Mouse (Mus musculus): ENCODE measurements around the gene Slc6a6. TPM values are rescaled to one million over a fixed set of nuclear protein-coding genes. Genes with fewer than 3 reads are reported as not detected.

The Slc6a6 gene
- polyA plus RNA-seq, 1 experiment = not detected

DNA sequence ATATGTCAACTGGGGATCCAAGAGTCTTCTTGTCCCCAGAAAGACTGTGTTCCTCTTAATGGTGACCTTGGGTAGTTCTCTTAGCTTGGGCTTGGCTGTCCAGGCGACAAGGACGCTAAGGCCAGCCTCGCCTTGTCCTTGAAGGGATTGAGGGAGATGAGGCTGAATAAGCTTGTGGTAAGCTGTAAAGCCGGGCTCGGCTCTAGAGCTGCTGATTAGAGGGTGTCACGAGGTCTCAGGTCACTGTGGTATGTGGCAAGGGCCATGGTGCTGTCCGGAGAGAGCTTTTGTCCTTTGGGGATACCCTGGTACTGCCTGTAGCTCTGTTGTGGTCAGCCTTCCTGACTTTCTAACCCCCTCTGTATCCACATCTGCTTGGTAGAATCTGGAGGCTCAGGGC lies 2.0 kb downstream of the Slc6a6 start:
- no peak for TF ChIP-seq GATA1 (IDR thresholded peaks at IDR 0.05; ENCODE audit: low read length)

DNA sequence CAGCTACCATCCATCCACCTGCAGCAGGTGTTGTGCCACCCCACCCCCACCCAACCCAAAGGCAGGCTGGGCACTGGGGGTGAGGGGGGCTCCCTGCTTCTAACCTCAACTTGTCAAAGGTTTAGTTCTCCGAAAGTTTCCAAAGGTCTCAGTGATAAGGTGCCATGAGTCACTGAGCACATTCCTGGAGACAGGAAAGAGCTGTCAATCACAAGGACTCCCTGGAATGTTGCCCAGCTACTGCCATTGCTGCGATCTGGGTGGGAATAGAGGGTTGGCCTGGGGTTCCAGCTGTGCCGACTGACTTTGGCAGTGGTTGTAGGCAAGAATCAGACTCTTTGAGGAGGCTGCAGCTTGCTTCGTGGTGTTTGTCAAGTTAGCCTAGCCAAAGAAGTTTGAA lies 2.7 kb downstream of the Slc6a6 start:
- no peak for TF ChIP-seq GATA1 (IDR thresholded peaks at IDR 0.05; ENCODE audit: low read length)

DNA sequence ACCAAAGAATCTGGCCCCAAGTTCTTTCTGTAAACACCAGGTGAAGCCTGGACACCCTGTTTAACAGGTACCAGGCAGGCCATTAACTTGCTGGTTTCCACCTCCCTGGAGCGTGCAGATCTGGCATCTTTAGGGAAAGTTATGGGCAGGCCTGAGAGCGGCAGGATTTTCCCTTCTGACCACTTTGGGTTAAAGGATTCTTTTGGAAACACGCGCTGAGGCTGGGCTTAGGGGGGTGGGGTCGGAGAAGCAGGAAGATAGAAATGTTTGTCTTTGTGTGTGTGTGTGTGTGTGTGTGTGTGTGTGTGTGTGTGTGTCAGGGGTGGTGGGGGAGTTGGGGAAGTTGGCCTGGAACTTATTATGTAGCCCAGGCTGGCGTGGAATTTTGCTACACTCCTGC lies 4.2 kb downstream of the Slc6a6 start:
- TF ChIP-seq GATA1 (IDR thresholded peaks at IDR 0.05; ENCODE audit: low read length) = no peak

DNA sequence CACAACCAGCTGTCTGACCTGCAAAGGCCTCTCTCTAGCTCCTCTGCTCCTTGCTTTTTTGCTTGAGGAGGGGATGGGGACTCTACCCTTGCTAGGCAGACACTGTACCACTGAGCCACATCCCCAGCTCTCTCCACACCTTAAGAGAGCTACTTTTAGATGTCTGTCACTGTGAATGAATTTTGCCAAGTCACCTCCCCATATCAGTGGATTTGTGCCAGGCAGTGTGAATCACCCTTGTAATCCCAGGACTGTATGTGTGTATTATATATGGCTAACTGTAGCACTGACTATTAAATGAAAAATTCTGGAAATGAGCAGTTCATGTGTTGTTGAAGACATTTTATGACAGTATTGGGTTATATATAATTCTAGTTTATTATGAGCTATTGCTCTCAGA lies 5.4 kb downstream of the Slc6a6 start:
- no peak for TF ChIP-seq GATA1 (IDR thresholded peaks at IDR 0.05; ENCODE audit: low read length)

DNA sequence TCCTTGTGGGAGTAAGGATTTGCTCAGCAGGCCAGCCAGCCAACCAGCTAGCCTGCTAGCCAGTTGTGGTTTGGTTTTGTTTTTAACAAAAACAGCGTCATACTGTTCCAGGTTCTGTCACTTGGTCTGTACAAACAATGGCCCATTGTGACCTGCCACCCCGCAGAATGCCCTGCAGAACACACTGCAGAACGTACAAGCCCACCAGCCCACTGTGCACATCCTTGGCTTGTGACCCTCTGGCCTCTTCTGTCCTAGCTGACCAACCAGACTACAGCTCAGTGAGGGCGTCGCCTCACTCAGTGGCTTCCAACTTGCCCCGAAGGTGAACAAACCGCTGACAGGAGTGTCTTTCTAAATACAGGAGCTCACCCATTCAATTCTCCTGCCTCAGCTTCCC lies 6.4 kb downstream of the Slc6a6 start:
- TF ChIP-seq GATA1 (IDR thresholded peaks at IDR 0.05; ENCODE audit: low read length) = no peak

DNA sequence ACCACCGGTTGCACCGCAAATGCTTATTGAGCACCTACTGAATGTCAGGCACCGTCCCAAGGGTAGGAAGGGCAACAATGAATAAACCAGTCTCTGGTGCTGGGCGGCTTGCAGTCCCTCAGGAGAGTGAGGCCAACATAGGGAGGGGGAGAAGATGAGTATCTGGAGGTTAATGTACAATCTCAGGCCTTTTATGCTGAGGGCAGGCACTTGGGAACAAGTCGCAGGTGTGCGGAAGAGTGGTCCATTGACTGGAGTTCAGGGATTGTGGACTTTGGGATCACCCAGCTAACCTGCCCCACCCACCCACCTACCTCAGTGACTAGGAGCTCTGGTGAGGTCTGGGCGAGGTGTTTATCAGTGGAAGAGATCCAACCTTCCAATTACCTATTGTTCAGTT lies 6.8 kb downstream of the Slc6a6 start:
- no peak for TF ChIP-seq GATA1 (IDR thresholded peaks at IDR 0.05; ENCODE audit: low read length)

DNA sequence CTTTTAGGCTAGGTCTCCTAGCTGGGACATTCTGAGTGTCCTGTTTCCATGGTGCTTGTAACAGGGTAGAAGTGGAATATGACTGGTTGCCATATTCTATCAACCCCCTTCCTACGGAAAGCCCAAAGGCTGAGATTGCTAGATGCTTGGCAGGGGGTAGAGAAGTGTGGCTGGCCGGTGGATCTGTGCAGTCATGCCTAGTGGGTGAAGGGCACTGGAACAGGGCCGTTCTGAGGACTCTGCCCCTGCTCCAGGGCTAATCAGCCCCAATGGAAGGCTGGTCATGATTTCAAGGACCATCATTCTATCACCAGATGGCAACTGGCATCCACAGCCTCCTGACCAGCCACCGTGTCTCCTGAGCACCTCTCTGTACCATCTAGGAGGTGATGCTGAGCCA lies 7.7 kb downstream of the Slc6a6 start:
- no peak for TF ChIP-seq GATA1 (IDR thresholded peaks at IDR 0.05; ENCODE audit: low read length)

DNA sequence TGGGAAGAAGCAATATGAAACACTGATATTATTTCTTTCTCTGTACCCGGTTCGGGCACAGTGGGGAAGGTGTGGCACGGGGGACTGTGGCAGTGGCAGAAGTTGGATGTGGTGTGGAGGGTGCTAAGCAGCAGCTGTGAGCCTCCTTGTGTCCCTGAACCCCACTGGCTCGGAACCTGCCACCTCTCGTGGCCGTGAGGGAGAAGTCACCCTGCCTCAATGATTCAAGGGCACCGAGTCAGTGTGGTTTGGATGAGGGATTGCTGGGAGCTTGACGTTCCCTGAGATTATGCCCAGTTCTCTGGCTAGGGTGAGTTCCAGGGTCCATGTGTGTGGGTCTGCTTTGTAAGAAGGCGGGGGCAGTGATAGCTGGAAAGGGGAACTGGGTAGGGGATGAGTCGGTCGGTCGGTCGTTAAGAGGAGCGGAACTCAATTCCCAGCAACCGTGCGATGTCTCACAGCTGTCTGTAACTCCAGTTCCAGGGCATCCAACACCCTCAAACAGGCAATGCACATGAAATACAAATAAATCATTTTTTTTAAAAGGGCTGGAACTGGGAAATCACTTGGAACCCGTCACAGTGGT lies 9.5 kb downstream of the Slc6a6 start:
- TF ChIP-seq GATA1 (IDR thresholded peaks at IDR 0.05; ENCODE audit: low read length) = no peak

DNA sequence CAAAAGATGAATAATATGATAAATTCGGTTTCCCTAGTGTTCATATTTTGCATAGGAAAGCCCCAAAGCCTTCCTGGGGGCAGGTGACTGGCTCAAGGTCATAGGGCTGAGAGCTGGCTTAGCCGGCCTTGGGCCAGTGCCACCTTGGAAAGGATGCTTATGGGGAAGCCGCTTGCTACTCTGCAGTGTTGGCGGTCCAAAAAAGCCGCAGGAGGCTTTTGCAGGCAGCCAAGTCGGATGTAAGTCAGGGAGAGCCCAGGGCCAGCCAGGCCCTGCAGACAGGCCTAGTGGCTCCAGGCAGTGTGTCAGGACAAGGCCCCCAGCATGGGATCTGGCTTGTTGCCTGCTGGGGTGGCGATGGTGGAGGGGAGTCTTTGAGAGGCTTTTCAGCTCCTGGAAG lies 10.8 kb downstream of the Slc6a6 start:
- TF ChIP-seq GATA1 (IDR thresholded peaks at IDR 0.05; ENCODE audit: low read length) = no peak

DNA sequence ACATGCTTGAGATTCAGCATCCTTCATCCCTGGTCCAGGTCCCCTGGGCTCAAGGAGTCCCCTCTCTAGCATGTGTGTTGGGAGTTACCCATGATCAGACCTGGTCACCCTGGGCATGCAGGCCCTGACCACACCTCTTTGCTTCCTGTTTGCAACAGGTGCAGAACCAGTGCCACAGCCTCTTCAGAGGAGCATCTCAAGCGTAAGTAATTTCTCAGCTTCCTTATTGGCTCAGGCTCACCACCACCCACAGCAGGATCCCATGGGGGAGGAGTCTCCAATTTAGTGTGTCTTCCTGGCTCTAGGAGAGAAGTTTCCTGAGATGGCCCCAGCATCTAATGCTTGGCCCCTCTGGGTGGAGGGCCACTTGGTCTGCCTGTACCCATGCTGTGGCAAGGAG lies 15.0 kb downstream of the Slc6a6 start:
- TF ChIP-seq GATA1 (IDR thresholded peaks at IDR 0.05; ENCODE audit: low read length) = no peak

DNA sequence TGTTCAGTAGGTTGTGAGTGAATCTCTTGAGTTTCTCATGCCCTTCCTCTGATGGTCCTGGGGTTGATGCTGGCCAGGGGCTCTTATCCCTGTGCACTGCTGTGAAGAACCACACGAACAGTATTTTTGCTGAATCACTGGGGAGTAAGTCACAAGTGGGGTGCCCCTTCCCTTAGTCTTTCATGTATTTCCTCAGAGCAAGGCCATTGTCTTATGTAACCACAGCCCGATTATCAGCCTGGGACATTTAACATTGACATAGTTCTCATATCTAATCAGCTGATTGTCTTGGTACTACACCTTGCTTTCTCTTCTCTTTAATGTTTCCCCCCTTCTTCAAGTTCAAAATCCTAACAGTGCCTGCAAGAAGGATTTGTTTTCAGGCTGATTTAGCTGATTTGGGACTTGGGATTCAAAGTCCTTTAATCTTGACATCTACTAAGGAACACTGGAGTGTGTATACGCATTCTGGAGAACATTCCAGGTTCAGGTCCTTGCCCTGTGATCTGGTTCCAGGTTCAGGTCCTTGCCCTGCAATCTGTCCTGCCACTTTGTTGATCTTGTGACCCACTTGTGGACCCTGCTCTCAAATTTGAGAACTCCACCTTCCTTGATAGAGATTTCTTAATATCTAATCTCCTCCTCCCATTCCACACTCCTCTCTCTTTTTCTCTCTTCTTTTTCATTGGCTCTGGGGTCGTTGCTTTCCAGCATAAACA lies 15.8 kb downstream of the Slc6a6 start:
- no peak for TF ChIP-seq GATA1 (IDR thresholded peaks at IDR 0.05; ENCODE audit: low read length)

DNA sequence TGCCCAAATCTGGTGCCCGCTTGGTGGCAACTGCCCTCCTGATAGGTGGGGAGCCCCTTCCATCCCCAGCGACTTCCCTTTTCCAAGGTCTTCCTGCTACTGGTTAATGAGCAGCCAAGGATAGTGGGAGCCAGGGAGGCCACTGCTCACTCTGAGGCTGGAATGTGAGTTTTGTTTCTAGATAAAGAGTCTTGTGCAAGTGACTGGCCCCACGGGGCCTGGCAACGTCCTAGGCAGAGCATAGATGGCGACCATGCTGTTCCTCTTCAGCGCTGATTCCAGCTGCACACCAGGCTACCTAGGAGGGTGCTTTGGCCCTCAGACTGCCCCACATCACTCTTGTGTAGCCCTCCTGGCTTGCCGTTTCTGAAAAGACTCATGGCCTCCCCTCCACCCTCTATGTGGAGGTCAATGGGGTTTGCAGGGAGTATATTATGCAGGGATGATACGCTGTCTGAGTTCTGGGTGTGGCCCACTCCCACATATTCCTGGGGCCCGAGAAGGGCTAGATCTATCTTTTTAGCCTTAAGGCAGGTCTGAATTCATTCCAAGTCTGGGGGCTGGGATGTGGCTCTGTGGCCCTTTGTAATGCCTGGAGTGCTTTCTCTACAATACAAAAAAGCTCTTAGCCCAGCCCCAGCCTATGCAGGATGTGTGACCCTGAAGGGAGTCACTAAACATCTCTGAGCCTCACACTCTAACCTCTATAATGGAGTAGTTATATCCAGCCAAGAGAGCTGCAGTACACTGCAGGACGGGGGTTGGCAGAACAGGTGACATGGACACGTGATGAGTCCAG lies 17.2 kb downstream of the Slc6a6 start:
- TF ChIP-seq GATA1 (IDR thresholded peaks at IDR 0.05; ENCODE audit: low read length) = no peak

DNA sequence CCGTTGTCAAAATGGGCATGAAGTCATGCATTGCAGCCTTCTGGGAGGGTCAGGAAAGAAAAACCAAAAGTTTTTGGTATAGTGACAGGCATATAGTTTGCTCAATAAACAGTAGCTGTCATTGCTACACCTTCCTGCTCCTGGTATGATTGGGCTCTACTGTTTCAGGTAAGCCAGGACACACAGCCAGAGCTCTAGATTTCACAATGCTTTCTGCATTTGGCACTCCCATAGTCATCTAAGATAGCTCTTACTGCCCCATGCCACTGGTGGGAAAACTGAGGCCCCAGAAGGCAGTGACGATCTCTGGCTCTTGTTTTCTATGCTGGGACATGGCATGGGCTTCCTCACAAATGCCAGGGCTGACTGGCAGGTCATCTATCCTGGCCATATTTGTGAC lies 19.6 kb downstream of the Slc6a6 start:
- TF ChIP-seq GATA1 (IDR thresholded peaks at IDR 0.05; ENCODE audit: low read length) = no peak

DNA sequence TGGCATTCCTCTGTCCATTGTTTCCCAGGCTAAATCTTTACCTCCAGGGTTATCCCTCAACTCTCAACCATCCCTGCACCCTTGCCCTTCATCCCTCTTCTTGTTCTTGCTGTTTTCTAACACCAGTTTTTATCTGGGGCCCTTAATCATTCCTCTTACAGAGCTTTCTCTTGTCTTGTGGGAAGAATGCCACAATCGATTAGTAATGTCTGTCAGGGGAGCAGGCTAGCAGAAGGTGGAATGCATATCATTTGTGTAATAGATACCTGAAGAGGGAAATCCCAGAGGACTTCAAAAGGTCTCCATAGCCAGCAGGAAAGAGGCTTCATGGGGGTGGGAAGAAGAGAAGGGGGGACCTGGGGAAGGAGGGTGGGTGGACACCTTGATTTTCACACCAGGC lies 20.6 kb downstream of the Slc6a6 start:
- TF ChIP-seq GATA1 (IDR thresholded peaks at IDR 0.05; ENCODE audit: low read length) = no peak

DNA sequence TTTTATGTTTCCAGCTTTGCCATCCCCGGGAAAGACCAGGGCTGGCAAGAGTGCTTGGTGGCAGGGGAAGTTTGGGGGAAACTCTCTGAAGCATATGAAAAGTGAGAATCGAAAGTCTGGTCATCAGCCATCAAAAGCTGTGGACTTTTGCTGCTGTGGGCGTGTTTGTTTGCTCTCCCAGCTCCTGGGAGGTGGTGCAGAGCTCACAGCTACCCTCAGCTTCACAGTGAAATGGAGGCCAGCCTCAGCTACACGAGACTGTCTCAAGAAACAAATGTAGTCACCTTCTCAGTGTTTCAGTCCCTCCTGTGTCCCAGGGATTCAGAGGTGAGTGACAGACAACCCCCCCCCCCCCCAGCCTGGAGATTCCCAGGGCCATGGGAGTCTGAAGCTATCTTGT lies 21.8 kb downstream of the Slc6a6 start:
- TF ChIP-seq GATA1 (IDR thresholded peaks at IDR 0.05; ENCODE audit: low read length) = no peak

DNA sequence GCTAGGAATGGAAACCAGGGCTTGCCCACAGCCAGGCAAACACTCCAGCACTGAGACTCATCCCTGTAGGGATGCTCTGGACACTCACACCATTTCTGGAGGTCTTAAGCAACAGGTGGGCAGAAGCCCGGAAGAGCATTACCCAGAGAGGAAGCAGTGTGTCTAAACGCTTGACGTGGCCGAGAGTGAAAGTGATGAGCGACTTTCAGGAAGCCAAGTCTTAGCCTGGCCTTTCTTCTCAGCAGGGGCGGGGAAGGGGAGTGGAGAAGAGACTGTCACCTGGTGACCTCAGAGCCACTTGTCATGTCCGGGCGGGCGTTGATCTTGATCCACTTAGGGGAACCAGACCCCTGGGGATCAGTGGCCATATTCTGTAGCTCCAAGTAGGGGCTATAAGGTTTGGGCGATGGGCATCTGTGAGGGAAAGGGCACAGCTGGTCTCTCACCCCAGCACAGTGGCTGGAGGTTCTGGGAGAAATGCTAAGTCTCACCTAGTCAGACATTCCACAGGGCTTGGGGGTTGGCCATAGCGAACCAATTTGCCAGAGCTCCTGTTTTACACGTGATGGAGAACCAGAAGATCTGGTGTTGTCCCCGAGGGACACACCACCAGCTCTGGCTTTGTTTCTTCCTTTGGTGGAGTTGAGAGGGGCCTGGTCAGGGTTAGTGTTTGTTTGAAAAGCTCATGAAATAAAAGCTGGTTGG lies 22.4 kb downstream of the Slc6a6 start:
- TF ChIP-seq GATA1 (IDR thresholded peaks at IDR 0.05; ENCODE audit: low read length) = no peak
